ENCODE assay signal across 10 mouse cellular contexts in genomic region chr8:120520287-120520686, GRCm38 (mm10).
DNase-seq lines count a peak whose midpoint lies in the region; ATAC-seq and TF ChIP-seq lines count a peak whose summit lies in the region.
"Had no signal": no experiment of that assay in that cellular context is flagged by ENCODE, and none has a peak within 500 bp of the region (broad histone marks: within the 10 kb centered on the region; RNA-seq: fewer than 3 reads in every experiment).

No protein-coding gene starts in this region.

- H3K27ac ChIP-seq in gastrocnemius, adult 2 months, result 0 out of 2 replicates have a peak overlapping the region, but pooled peaks have one; percentile 1
- H3K27ac ChIP-seq in intestine, embryonic 16.5 days (ENCODE audit: low read length), result 0 out of 2 replicates have a peak overlapping the region, but pooled peaks have one; percentile 47
- H3K27ac ChIP-seq in stomach, embryonic 15.5 days, result peak overlapping the region; percentile 41

- no peak overlapping the region for H3K4me2 ChIP-seq in intestine, embryonic 16.5 days (ENCODE audit: low read depth, low read length)
- peak overlapping the region; percentile 17; the same call in 1 of the 2 replicates for H3K4me2 ChIP-seq in stomach, embryonic 15.5 days
- H3K4me2 ChIP-seq: limb, embryonic 15.5 days had no signal

- H3K27me3 ChIP-seq in megakaryocyte, embryonic 14.5 days (replicated peaks), result no peaks in the 10 kb centered on the region
- no peaks in the 10 kb centered on the region for H3K27me3 ChIP-seq in intestine, embryonic 16.5 days (replicated peaks; ENCODE audit: control insufficient read depth, insufficient read depth, low read length)
- no peaks in the 10 kb centered on the region for H3K27me3 ChIP-seq in stomach, embryonic 15.5 days (replicated peaks)
- H3K27me3 ChIP-seq: limb, embryonic 15.5 days had no signal

- DNase-seq in gastrocnemius, adult 2 months, result peak; percentile 17
- DNase-seq in gastrocnemius, postnatal 14 days, result no peak
- no peak for DNase-seq in adipocyte (ENCODE audit: low spot score)
- DNase-seq: kidney, adult 8-10 months had no signal

- H3K4me3 ChIP-seq in gastrocnemius, adult 2 months, result no peak overlapping the region
- H3K4me3 ChIP-seq in megakaryocyte, embryonic 14.5 days (replicated peaks), result peak overlapping the region; percentile 18
- H3K4me3 ChIP-seq in intestine, embryonic 16.5 days (ENCODE audit: low read length), result no peak overlapping the region
- H3K4me3 ChIP-seq in stomach, embryonic 15.5 days (replicated peaks), result no peak overlapping the region
- H3K4me3 ChIP-seq: limb, embryonic 15.5 days had no signal

- H3K36me3 ChIP-seq in megakaryocyte, embryonic 14.5 days (replicated peaks; ENCODE audit: low read length), result peaks cover 96% of the 10 kb centered on the region
- no peaks in the 10 kb centered on the region for H3K36me3 ChIP-seq in intestine, embryonic 16.5 days (ENCODE audit: control insufficient read depth, insufficient read depth, low read length)
- no peaks in the 10 kb centered on the region for H3K36me3 ChIP-seq in stomach, embryonic 15.5 days
- H3K36me3 ChIP-seq: limb, embryonic 15.5 days had no signal

- no peak for ATAC-seq in megakaryocyte, adult 5-6 weeks (ENCODE audit: poor library complexity, severe bottlenecking)
- no peak for ATAC-seq in intestine, embryonic 16.5 days
- ATAC-seq in stomach, embryonic 15.5 days (ENCODE audit: insufficient read depth, low FRiP score, low read depth), result no peak
- ATAC-seq in monocyte, adult 5-6 weeks (replicated peaks; ENCODE audit: insufficient number of reproducible peaks, low FRiP score, low TSS enrichment, poor library complexity, severe bottlenecking), result no peak

- WGBS in intestine, embryonic 16.5 days, result 66% methylated on average over 15 of the region's 15 CpGs
- WGBS in stomach, embryonic 15.5 days, result 62% methylated on average over 15 of the region's 15 CpGs

- intact Hi-C loops in gastrocnemius, adult 2 months (cut with DNase I), result no loop called here
- intact Hi-C loops in gastrocnemius, postnatal 14 days (cut with DNase I; ENCODE audit: low total_unique reads), result loop anchor here (10.0 kb wide), 1 partner anchor 195 kb away; no protein-coding TSS in a partner anchor

- H3K4me1 ChIP-seq in megakaryocyte, embryonic 14.5 days, result peaks cover 100% of the 10 kb centered on the region
- H3K4me1 ChIP-seq in intestine, embryonic 16.5 days (ENCODE audit: control insufficient read depth, insufficient read depth, low read length), result peaks cover 66% of the 10 kb centered on the region
- H3K4me1 ChIP-seq in stomach, embryonic 15.5 days, result peaks cover 70% of the 10 kb centered on the region

- H3K9ac ChIP-seq in intestine, embryonic 16.5 days (ENCODE audit: low read depth, low read length), result 0 out of 2 replicates have a peak overlapping the region, but pooled peaks have one; percentile 31
- no peak overlapping the region for H3K9ac ChIP-seq in stomach, embryonic 15.5 days
- H3K9ac ChIP-seq: limb, embryonic 15.5 days had no signal

- no peaks in the 10 kb centered on the region for H3K9me3 ChIP-seq in megakaryocyte, embryonic 14.5 days
- no peaks in the 10 kb centered on the region for H3K9me3 ChIP-seq in intestine, embryonic 16.5 days (ENCODE audit: control insufficient read depth, low read length)
- H3K9me3 ChIP-seq in stomach, embryonic 15.5 days, result no peaks in the 10 kb centered on the region
- H3K9me3 ChIP-seq: limb, embryonic 15.5 days had no signal

- no peak for TF ChIP-seq CTCF in gastrocnemius, adult 2 months (IDR thresholded peaks at IDR 0.05)
